Mouse (Mus musculus): ENCODE data around the gene Sacs.
A peak's percentile ranks its signal among the peaks of the same experiment; 100 is the strongest.

Sacs gene

GRCm38 (mm10) chr14:61160920-61161319, 22.7 kb downstream of the Sacs start:
- DNase-seq (ENCODE audit: low read depth, low spot score), result no peak

- DNase-seq (ENCODE audit: low read depth, low spot score), result no peak
These were observed 23.4 kb downstream of the Sacs start for GRCm38 (mm10) chr14:61161367-61162334.

- DNase-seq (ENCODE audit: low read depth, low spot score), result no peak
These were observed 26.2 kb downstream of the Sacs start for GRCm38 (mm10) chr14:61164461-61164860.

- no peak for DNase-seq (ENCODE audit: low read depth, low spot score)
These were observed 27.7 kb downstream of the Sacs start for GRCm38 (mm10) chr14:61165929-61166328.

- DNase-seq (ENCODE audit: low read depth, low spot score), result no peak
These were observed 33.2 kb downstream of the Sacs start for GRCm38 (mm10) chr14:61171261-61171970.

GRCm38 (mm10) chr14:61172548-61173158, 34.4 kb downstream of the Sacs start:
- DNase-seq (ENCODE audit: low read depth, low spot score), result peak; percentile 100

- DNase-seq (ENCODE audit: low read depth, low spot score), result peak; percentile 62
These were observed 35.0 kb downstream of the Sacs start for GRCm38 (mm10) chr14:61173229-61173628.

- DNase-seq (ENCODE audit: low read depth, low spot score), result no peak
These were observed 53.6 kb downstream of the Sacs start for GRCm38 (mm10) chr14:61191904-61192303.

GRCm38 (mm10) chr14:61192326-61192725, 54.1 kb downstream of the Sacs start:
- no peak for DNase-seq (ENCODE audit: low read depth, low spot score)

- no peak for DNase-seq (ENCODE audit: low read depth, low spot score)
These were observed 56.2 kb downstream of the Sacs start for GRCm38 (mm10) chr14:61194416-61194815.

GRCm38 (mm10) chr14:61210111-61210510, 71.9 kb downstream of the Sacs start:
- no peak for DNase-seq (ENCODE audit: low read depth, low spot score)

GRCm38 (mm10) chr14:61211754-61212153, 73.5 kb downstream of the Sacs start:
- DNase-seq (ENCODE audit: low read depth, low spot score), result no peak

GRCm38 (mm10) chr14:61221166-61221565, 82.9 kb downstream of the Sacs start:
- no peak for DNase-seq (ENCODE audit: low read depth, low spot score)

GRCm38 (mm10) chr14:61222506-61222905, 84.2 kb downstream of the Sacs start:
- no peak for DNase-seq (ENCODE audit: low read depth, low spot score)

- DNase-seq (ENCODE audit: low read depth, low spot score), result no peak
These were observed 85.5 kb downstream of the Sacs start for GRCm38 (mm10) chr14:61223740-61224139.

- DNase-seq (ENCODE audit: low read depth, low spot score), result no peak
These were observed 86.3 kb downstream of the Sacs start for GRCm38 (mm10) chr14:61224387-61225077.

GRCm38 (mm10) chr14:61226151-61226550, 87.9 kb downstream of the Sacs start:
- no peak for DNase-seq (ENCODE audit: low read depth, low spot score)

- DNase-seq (ENCODE audit: low read depth, low spot score), result no peak
These were observed 91.5 kb downstream of the Sacs start for GRCm38 (mm10) chr14:61229763-61230162.

- DNase-seq (ENCODE audit: low read depth, low spot score), result no peak
These were observed 91.9 kb downstream of the Sacs start for GRCm38 (mm10) chr14:61230179-61230578.

- no peak for DNase-seq (ENCODE audit: low read depth, low spot score)
These were observed 93.8 kb downstream of the Sacs start for GRCm38 (mm10) chr14:61232016-61232568.

- DNase-seq (ENCODE audit: low read depth, low spot score), result no peak
These were observed 97.7 kb downstream of the Sacs start for GRCm38 (mm10) chr14:61235846-61236474.

All from c-Kit-negative CD71-positive TER-119-positive erythroid progenitor cells, embryonic 14.5 days (primary cell).